Mouse (Mus musculus) lung, adult 10 weeks (tissue): ENCODE data around the gene AC124502.3. TPM values are rescaled to one million over a fixed set of nuclear protein-coding genes. Genes with fewer than 3 reads are reported as not detected.

Source experiments
- polyA plus RNA-seq: library from polyadenylated mRNA; stranded (reverse); fragments of 350-450 nt; fragmentation: Illumina TruSeq; extraction: RNeasy Lipid Tissue Mini Kit (QIAGEN cat#74804); gene quantifications from one replicate; pipeline ENCODE4 v1.2.3, GENCODE M21; 2014; ENCODE audit warnings: low read depth, low replicate concordance; ENCODE audit not compliant: insufficient read depth

AC124502.3 gene
- polyA plus RNA-seq, result 0.81 TPM

GRCm38 (mm10) chr19:5038709-5039156 is at the start of gene AC124502.3, which contains the start of gene B4gat1:
TSS of gene AC124502.3 (plus strand) at chr19:5038891.
TSS of gene B4gat1 (plus strand) at chr19:5038826.

GRCm38 (mm10) chr19:4990256-4990625 is 48.5 kb upstream of the AC124502.3 start, which contains the start of gene Npas4:
TSS of gene Npas4 (minus strand) at chr19:4990316.

GRCm38 (mm10) chr19:5023621-5024479 is 14.8 kb upstream of the AC124502.3 start, which contains the start of gene Slc29a2:
TSS of gene Slc29a2 (plus strand) at chr19:5023860.

GRCm38 (mm10) chr19:5040862-5041523 is 2.3 kb downstream of the AC124502.3 start, which contains the start of gene Brms1:
TSS of gene Brms1 (plus strand) at chr19:5041354.

GRCm38 (mm10) chr19:5050047-5050905 is 11.6 kb downstream of the AC124502.3 start, which contains the start of gene Rin1:
TSS of gene Rin1 (plus strand) at chr19:5050481.

GRCm38 (mm10) chr19:5067867-5068569 is 29.3 kb downstream of the AC124502.3 start, which contains the start of gene Cd248:
TSS of gene Cd248 (plus strand) at chr19:5068078.

GRCm38 (mm10) chr19:5085145-5085863 is 46.6 kb downstream of the AC124502.3 start, which contains the start of gene Tmem151a:
TSS of gene Tmem151a (minus strand) at chr19:5085531.

GRCm38 (mm10) chr19:5087884-5088728 is 49.4 kb downstream of the AC124502.3 start, which contains the start of gene Yif1a:
TSS of gene Yif1a (plus strand) at chr19:5088538.

GRCm38 (mm10) chr19:5098363-5099143 is 59.9 kb downstream of the AC124502.3 start, which contains the start of gene Cnih2:
TSS of gene Cnih2 (minus strand) at chr19:5098521.

Other genes starting within 250 kb of the AC124502.3 start
- gene Rbm4, start 245.0 kb upstream of the AC124502.3 start, polyA plus RNA-seq, result 17.9 TPM
- 4.7 TPM for gene Gm21992, start 227.3 kb upstream of the AC124502.3 start, polyA plus RNA-seq
- gene Rbm14, start 227.3 kb upstream of the AC124502.3 start, polyA plus RNA-seq, result 13.7 TPM
- gene Ccs, start 199.6 kb upstream of the AC124502.3 start, polyA plus RNA-seq, result 48.3 TPM
- 0.45 TPM for gene Ccdc87, start 199.5 kb upstream of the AC124502.3 start, polyA plus RNA-seq
- gene Ctsf, start 183.8 kb upstream of the AC124502.3 start, polyA plus RNA-seq, result 27.8 TPM
- 0.66 TPM for gene Actn3, start 161.0 kb upstream of the AC124502.3 start, polyA plus RNA-seq
- 6.0 TPM for gene Zdhhc24, start 160.2 kb upstream of the AC124502.3 start, polyA plus RNA-seq
- gene Bbs1, start 132.3 kb upstream of the AC124502.3 start, polyA plus RNA-seq, result 2.2 TPM
- 28.4 TPM for gene Dpp3, start 110.6 kb upstream of the AC124502.3 start, polyA plus RNA-seq
- gene Peli3, start 95.8 kb upstream of the AC124502.3 start, polyA plus RNA-seq, result 1.2 TPM
- gene Mrpl11, start 76.7 kb upstream of the AC124502.3 start, polyA plus RNA-seq, result 50.4 TPM
- gene Npas4, start 48.6 kb upstream of the AC124502.3 start, polyA plus RNA-seq, result 0.14 TPM
- 0.84 TPM for gene Slc29a2, start 15.0 kb upstream of the AC124502.3 start, polyA plus RNA-seq
- gene B4gat1, start 65 bp upstream of the AC124502.3 start, polyA plus RNA-seq, result 24.4 TPM
- gene Brms1, start 2.5 kb downstream of the AC124502.3 start, polyA plus RNA-seq, result 35.6 TPM
- gene Rin1, start 11.6 kb downstream of the AC124502.3 start, polyA plus RNA-seq, result 1.4 TPM
- gene Cd248, start 29.2 kb downstream of the AC124502.3 start, polyA plus RNA-seq, result 6.0 TPM
- 2.0 TPM for gene Tmem151a, start 46.6 kb downstream of the AC124502.3 start, polyA plus RNA-seq
- gene Yif1a, start 49.6 kb downstream of the AC124502.3 start, polyA plus RNA-seq, result 52.8 TPM
- 0.18 TPM for gene Cnih2, start 59.6 kb downstream of the AC124502.3 start, polyA plus RNA-seq
- 117 TPM for gene Rab1b, start 68.2 kb downstream of the AC124502.3 start, polyA plus RNA-seq
- gene Klc2, start 79.7 kb downstream of the AC124502.3 start, polyA plus RNA-seq, result 12.7 TPM
- 9.4 TPM for gene Pacs1, start 234.2 kb downstream of the AC124502.3 start, polyA plus RNA-seq